Mouse (Mus musculus) CH12.LX (cell line): ENCODE results near the gene Nxn.

Experiments used
- CTCF ChIP-seq, 2 experiments: IDR thresholded peaks in 1 of 2; conservative IDR thresholded peaks in 1 of 2; 2 replicates each; pipeline ENCODE4 v1.5.1; 2011 to 2012; ENCODE audit warnings: low read depth in 2 of 2, low read length in 2 of 2, improper control_type of control experiment in 1 of 2, inconsistent platforms in 1 of 2, mild to moderate bottlenecking in 1 of 2, moderate library complexity in 1 of 2
- KAT2A ChIP-seq: IDR thresholded peaks from 2 replicates; pipeline ENCODE4 v1.6.1; 2012; ENCODE audit warnings: low read length, improper control_type of control experiment, inconsistent platforms; ENCODE audit not compliant: insufficient replicate concordance
- PAX5 ChIP-seq: IDR thresholded peaks from 2 replicates; pipeline ENCODE4 v1.6.1; 2012; ENCODE audit warnings: low read length, inconsistent platforms, mixed read lengths
- POLR2A ChIP-seq: IDR thresholded peaks from 2 replicates; pipeline ENCODE4 v1.6.1; 2011; ENCODE audit warnings: low read depth, mild to moderate bottlenecking, improper control_type of control experiment, low read length
- TBP ChIP-seq: conservative IDR thresholded peaks from 2 replicates; pipeline ENCODE4 v1.6.1; 2011; ENCODE audit warnings: low read depth, low read length, improper control_type of control experiment
- UBTF ChIP-seq: IDR thresholded peaks from 2 replicates; pipeline ENCODE4 v1.6.1; 2012; ENCODE audit warnings: low read depth, mild to moderate bottlenecking, inconsistent platforms, low read length, improper control_type of control experiment, moderate library complexity
- USF2 ChIP-seq: conservative IDR thresholded peaks from 2 replicates; pipeline ENCODE4 v1.6.1; 2011; ENCODE audit warnings: low read depth, low read length, improper control_type of control experiment

DNA sequence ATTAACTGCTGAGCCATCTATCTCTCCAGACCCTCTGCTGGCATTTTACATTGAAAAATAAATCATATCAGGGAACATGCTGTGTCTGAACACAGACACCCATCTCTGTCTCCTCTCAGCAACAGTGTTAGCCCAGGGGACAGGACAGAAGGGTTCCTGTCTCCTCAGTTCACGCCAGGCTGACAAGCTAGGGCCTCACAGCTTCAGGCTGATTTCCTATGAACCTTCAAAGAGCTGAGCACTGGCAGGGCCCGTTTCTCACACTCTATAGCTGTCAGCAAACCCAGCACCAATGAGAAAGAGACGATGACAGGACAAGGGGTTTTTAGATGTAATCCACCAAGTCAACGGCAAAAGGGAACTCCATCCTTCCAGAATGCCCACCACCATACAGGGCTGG, 107.0 kb downstream of the Nxn start:
- no peak for TF ChIP-seq UBTF
- no peak for TF ChIP-seq PAX5
- TF ChIP-seq KAT2A = no peak
- TF ChIP-seq POLR2A = no peak
- TF ChIP-seq USF2 = no peak
- TF ChIP-seq CTCF (conservative IDR thresholded peaks at IDR 0.05 in 1 of 2, IDR thresholded peaks at IDR 0.05 in 1 of 2; ENCODE audit: low read depth in 2 of 2, low read length in 2 of 2) = no peak
- TF ChIP-seq TBP = no peak
